Mouse (Mus musculus) kidney, embryonic 15.5 days (tissue): ENCODE data around the gene Acsbg1. TPM values are rescaled to one million over a fixed set of nuclear protein-coding genes. Genes with fewer than 3 reads are reported as not detected.

Experiments used
- ATAC-seq: fragments of 200-750 bp; cut with Nextera tagmentation; replicated peaks from 2 replicates; pipeline ENCODE4 v1.8.0; 2017; ENCODE audit warnings: moderate TSS enrichment; ENCODE audit not compliant: low FRiP score
- H3K27ac ChIP-seq: fragments of 300-500 bp; sonication (generic); 2 replicates; pipeline ENCODE4 v1.5.1; 2015; ENCODE audit warnings: mild to moderate bottlenecking, inconsistent platforms
- H3K27me3 ChIP-seq: fragments of 300-500 bp; sonication (generic); 2 replicates; pipeline ENCODE4 v1.6.1; 2015; ENCODE audit warnings: inconsistent platforms
- H3K36me3 ChIP-seq: fragments of 300-500 bp; sonication (generic); 2 replicates; pipeline ENCODE4 v1.6.1; 2015; ENCODE audit warnings: inconsistent platforms
- H3K4me1 ChIP-seq: fragments of 300-500 bp; sonication (generic); 2 replicates; pipeline ENCODE4 v1.6.1; 2015; ENCODE audit warnings: inconsistent platforms
- H3K4me2 ChIP-seq: fragments of 300-500 bp; sonication (generic); 2 replicates; pipeline ENCODE4 v1.6.1; 2015; ENCODE audit warnings: moderate library complexity, mild to moderate bottlenecking, inconsistent platforms
- H3K4me3 ChIP-seq: fragments of 300-500 bp; sonication (generic); replicated peaks from 2 replicates; pipeline ENCODE4 v1.5.1; 2015; ENCODE audit warnings: mild to moderate bottlenecking, inconsistent platforms
- H3K9ac ChIP-seq: fragments of 300-500 bp; sonication (generic); 2 replicates; pipeline ENCODE4 v1.6.1; 2015; ENCODE audit warnings: mild to moderate bottlenecking, inconsistent platforms
- H3K9me3 ChIP-seq: fragments of 300-500 bp; sonication (generic); replicated peaks from 2 replicates; pipeline ENCODE4 v1.6.1; 2016; ENCODE audit warnings: inconsistent platforms
- WGBS: fragments of 180-500 bp; shearing (Covaris S2); methylation state at CpG from one replicate; pipeline ENCODE4 v1.1.7; 2015; ENCODE audit warnings: mixed read lengths; 5-methylcytosine and 5-hydroxymethylcytosine counted together
- polyA plus RNA-seq: library from polyadenylated mRNA; unstranded; fragments of >200 nt; fragmentation: Nextera tagmentation; extraction: Ambion mirVana; gene quantifications from 2 replicates; pipeline ENCODE4 v1.2.1, GENCODE M21; 2015

The Acsbg1 gene
- polyA plus RNA-seq, 1 experiment from 2014 or later, result 4.6 TPM

DNA sequence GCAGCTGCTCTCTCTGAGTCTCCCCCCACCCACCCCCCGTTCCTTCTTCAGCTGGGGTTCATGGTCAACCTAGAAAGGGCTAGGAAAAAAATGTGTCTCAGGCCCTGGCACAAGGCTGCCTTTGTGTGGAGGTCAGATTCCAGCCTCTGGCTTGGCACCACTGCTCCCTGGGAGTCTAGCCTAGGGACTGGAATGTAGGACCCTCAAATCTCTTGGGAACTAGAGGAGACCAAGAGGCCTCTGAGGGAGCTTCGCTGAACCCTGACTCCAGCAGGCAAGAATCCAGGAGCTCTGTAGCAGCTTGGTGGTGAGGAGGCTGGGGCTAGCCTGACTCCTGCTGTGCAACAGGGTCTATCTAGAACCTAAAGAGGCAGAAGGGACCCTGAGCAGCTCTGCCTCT lies 22.5 kb downstream of the Acsbg1 start:
- ATAC-seq, result no peak
- no peaks in the 10 kb centered on the region for H3K36me3 ChIP-seq
- no peaks in the 10 kb centered on the region for H3K4me1 ChIP-seq
- 0 out of 2 replicates have a peak, but pooled peaks cover 1% of the 10 kb centered on the region for H3K27me3 ChIP-seq
- H3K4me2 ChIP-seq, result no peak overlapping the region
- no peak overlapping the region for H3K4me3 ChIP-seq
- H3K27ac ChIP-seq, result no peak overlapping the region
- WGBS, result 57% methylated on average over 2 of the region's 2 CpGs
- no peak overlapping the region for H3K9ac ChIP-seq
- H3K9me3 ChIP-seq, result no peaks in the 10 kb centered on the region

DNA sequence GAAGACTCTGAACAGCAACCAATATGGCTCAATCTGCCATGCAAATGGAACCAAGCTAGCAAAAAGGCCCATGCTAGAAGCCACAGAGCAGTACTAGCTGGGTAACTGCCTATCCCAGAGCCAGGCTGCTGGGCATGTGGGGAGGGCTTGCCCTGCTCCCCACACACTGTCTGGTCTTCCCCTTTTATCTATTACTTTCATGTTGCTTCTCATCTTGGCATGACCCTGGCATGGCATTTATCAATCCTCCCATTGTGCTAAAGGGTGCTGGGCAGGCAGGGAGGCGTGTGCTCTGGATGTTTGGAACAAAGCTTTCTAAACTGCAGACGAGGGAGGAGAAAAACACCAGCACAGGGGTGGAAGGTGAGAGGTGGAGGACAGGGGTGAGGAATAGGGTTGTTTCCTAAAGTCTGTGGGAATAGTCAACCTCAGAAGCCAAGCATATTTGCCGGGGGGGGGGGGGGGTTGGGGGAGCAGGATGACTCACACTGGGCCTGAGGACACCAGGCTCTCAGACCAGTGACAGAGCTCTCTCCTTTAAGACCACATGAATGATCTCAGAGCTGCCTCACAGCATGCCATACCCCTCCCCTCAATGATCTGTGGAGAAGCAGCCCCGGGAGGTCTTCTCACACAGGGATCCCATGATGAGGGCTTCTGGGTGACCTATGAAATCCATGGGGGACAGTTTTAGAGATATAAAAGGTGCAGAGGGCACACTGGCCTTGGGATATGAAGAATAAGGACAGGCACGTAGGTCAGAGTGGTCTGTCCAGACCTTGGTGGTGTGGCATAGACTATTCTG lies 24.0 kb downstream of the Acsbg1 start:
- no peak overlapping the region for H3K4me2 ChIP-seq
- H3K4me1 ChIP-seq, result no peaks in the 10 kb centered on the region
- WGBS, result 62% methylated on average over 5 of the region's 5 CpGs
- H3K9me3 ChIP-seq, result no peaks in the 10 kb centered on the region
- no peak overlapping the region for H3K4me3 ChIP-seq
- no peak overlapping the region for H3K27ac ChIP-seq
- H3K27me3 ChIP-seq, result no peaks in the 10 kb centered on the region
- H3K36me3 ChIP-seq, result no peaks in the 10 kb centered on the region
- no peak for ATAC-seq
- H3K9ac ChIP-seq, result no peak overlapping the region

DNA sequence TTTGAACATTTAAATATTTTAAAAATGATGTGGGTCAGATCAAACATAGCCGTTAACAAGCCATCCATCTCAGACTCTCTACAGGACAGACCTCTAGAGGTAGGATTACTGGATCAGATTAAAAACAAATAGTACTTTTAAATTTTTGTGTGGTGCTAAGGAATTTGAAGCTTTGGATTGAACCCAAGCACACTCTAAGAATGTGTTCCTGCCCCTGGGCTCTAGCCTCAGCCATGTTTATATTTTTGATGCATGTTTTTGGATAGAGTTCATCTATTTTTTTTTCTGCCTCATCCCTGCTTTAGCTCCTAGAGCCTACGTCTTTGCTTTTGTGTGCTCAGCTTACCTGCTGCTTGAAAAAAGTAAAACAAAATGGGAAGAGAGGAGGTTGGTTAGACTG lies 28.3 kb downstream of the Acsbg1 start:
- H3K9ac ChIP-seq, result no peak overlapping the region
- no peak for ATAC-seq
- no peak overlapping the region for H3K27ac ChIP-seq
- H3K4me2 ChIP-seq, result no peak overlapping the region
- no peaks in the 10 kb centered on the region for H3K27me3 ChIP-seq
- H3K4me3 ChIP-seq, result no peak overlapping the region
- H3K9me3 ChIP-seq, result no peaks in the 10 kb centered on the region
- WGBS, result 86% methylated on average over 2 of the region's 2 CpGs
- no peaks in the 10 kb centered on the region for H3K4me1 ChIP-seq
- no peaks in the 10 kb centered on the region for H3K36me3 ChIP-seq

DNA sequence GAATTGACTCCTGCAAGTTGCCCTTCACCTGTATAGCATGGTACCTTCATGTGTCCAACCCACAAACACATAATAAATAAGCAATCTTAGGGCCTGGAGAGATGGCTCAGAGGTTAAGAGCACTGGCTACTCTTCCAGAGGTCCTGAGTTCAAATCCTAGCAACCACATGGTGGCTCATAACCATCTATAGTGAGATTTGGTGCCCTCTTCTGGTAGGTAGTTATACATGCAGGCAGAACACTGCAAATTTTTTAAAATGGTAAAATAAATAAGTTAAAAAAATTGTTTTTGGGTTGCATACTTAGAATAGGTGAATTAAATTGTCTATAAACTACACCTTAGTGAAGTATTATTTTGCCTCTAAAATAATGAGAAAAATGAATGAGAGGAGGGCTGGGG lies 30.8 kb downstream of the Acsbg1 start:
- no peak for ATAC-seq
- Histone ChIP-seq H3K27ac (no peak overlapping the region), H3K4me2 (no peak overlapping the region), H3K4me1 (no peaks in the 10 kb centered on the region), H3K36me3 (no peaks in the 10 kb centered on the region), H3K4me3 (no peak overlapping the region), H3K9ac (no peak overlapping the region), H3K27me3 (no peaks in the 10 kb centered on the region), H3K9me3 (no peaks in the 10 kb centered on the region)

DNA sequence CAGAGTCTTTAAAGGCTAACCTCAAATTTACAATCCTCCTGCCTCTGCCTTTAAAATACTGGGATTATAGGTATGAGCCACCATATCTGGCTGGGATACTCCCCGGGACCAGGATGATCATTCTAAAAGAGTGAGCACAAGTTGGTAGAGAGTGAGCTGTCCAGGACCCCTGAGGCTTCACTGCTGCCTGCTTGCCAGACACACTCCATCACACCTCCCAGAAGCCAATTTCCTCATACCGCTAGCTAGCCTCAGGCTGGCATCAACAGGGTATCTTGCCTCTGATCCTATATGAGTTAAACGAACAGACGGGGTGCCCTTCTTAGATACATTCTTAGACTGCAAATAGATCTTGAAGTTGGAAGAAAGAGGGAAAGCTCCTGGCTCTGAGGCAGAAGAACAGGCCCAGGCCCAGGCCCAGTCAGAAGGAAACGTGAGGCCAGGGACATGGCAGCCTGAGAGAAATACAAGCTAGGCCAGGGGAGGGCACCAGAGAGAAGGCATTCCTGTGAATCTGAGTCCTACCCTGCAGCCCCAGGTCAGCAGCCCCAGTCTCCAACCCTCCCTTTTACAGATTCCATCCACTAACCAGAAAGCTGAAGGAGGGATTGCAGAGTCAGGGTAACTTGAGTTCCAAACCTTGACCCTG lies 31.9 kb downstream of the Acsbg1 start:
- H3K4me3 ChIP-seq, result no peak overlapping the region
- no peak for ATAC-seq
- H3K4me1 ChIP-seq, result no peaks in the 10 kb centered on the region
- no peak overlapping the region for H3K4me2 ChIP-seq
- H3K36me3 ChIP-seq, result no peaks in the 10 kb centered on the region
- H3K9me3 ChIP-seq, result no peaks in the 10 kb centered on the region
- H3K27me3 ChIP-seq, result no peaks in the 10 kb centered on the region
- H3K9ac ChIP-seq, result no peak overlapping the region
- 74% methylated on average over 5 of the region's 5 CpGs for WGBS
- H3K27ac ChIP-seq, result no peak overlapping the region

DNA sequence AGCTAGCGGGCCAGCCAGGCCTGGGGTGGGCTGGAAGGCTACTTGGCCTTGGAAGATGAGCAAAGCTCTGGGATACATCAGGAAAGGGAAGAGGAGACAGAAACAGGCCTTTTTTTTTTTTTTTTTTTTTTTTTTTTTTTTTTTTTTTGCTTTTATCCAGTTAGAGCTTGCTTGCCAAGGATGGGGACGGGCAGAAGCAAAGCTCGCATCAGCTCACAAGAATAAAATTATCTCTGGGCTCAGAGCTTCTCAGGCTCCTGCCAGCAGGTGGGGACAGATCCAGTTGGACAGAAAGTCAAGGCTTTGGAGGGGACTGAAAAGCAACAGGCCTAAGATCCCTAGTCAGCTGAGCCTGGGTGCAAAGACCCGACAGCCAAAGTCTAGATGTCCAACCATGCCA lies 32.9 kb downstream of the Acsbg1 start:
- H3K4me3 ChIP-seq, result no peak overlapping the region
- no peaks in the 10 kb centered on the region for H3K27me3 ChIP-seq
- no peaks in the 10 kb centered on the region for H3K4me1 ChIP-seq
- no peak for ATAC-seq
- H3K4me2 ChIP-seq, result no peak overlapping the region
- WGBS, result 81% methylated on average over 4 of the region's 4 CpGs
- no peaks in the 10 kb centered on the region for H3K9me3 ChIP-seq
- H3K9ac ChIP-seq, result no peak overlapping the region
- H3K36me3 ChIP-seq, result no peaks in the 10 kb centered on the region
- no peak overlapping the region for H3K27ac ChIP-seq

DNA sequence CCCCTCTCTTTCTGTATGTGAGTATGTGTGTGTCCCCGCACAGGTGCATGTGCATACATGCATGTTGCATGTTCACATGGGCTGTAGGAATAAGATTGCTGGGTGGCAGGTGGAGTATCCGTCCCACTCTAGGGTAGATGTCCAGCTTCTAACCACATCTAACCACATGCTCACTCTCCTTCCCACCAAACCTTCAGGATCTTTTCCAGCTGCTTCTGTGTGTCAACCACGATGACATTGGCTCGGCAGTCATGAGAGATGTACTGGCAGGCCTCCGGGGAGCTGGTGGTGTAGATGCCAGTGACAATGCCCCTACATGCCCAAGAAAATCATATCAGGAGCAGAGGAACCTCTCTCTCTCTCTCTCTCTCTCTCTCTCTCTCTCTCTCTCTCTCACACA lies 34.4 kb downstream of the Acsbg1 start:
- WGBS, result 91% methylated on average over 5 of the region's 5 CpGs
- Histone ChIP-seq H3K9ac (no peak overlapping the region), H3K36me3 (no peaks in the 10 kb centered on the region), H3K4me3 (no peak overlapping the region), H3K4me1 (no peaks in the 10 kb centered on the region), H3K27me3 (no peaks in the 10 kb centered on the region), H3K4me2 (no peak overlapping the region), H3K9me3 (no peaks in the 10 kb centered on the region), H3K27ac (no peak overlapping the region)
- ATAC-seq, result no peak

DNA sequence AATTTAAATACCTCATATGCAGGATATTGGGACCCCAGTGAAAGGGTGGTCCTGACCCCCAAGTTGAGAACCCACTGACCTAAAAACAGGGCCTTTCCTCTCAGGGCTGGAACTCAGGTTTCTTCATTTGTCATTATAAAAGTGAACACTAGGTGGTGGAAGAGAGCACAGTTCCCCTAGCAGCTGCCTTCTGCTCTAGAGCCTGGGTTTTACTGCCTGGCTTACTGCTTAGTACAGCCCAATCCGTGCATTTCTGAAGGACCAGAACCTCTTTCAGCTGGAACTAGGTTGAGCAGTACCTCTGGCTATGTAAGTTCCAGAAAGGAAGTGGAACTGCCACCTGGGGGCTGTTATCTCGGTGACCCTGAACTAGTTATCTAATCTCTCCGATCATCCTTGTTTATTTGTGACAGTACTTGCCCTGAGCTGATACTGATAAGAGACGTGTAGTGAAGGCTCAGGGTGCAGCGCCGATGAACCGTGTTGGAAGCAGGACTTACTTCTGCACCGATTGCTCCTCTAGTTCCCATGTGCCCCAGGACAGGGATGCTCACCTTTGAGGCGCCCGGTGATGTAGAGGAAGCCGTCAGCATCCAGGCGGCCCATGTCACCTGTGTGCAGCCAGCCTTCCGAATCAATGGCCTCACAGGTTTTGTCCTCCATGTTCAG lies 47.4 kb downstream of the Acsbg1 start:
- Histone ChIP-seq H3K4me1 (no peaks in the 10 kb centered on the region), H3K9ac (no peak overlapping the region), H3K36me3 (no peaks in the 10 kb centered on the region), H3K27me3 (no peaks in the 10 kb centered on the region), H3K4me3 (no peak overlapping the region), H3K4me2 (no peak overlapping the region), H3K9me3 (no peaks in the 10 kb centered on the region), H3K27ac (no peak overlapping the region)
- 65% methylated on average over 13 of the region's 13 CpGs for WGBS
- no peak for ATAC-seq

DNA sequence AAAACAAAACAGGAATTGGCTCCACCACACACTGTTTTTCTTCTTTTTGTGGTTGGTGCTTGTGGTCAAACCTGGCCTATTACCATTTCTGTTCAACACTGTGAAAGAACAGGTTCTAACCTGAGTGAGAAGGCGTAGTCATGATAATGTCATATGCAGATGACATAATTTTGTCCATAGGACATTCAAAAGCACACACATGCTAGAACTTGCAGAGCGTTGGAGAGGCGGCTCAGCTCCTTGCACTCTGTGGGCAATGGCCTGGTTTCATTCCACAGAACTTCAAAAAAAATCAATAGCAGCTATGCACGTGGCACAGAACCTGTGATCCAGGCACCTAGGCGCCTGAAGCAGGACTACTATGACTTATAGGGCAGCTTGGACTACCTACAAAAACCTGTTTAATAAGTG lies 48.9 kb downstream of the Acsbg1 start:
- Histone ChIP-seq H3K27me3 (no peaks in the 10 kb centered on the region), H3K4me3 (no peak overlapping the region), H3K27ac (no peak overlapping the region), H3K36me3 (no peaks in the 10 kb centered on the region), H3K9me3 (no peaks in the 10 kb centered on the region), H3K9ac (no peak overlapping the region), H3K4me1 (no peaks in the 10 kb centered on the region), H3K4me2 (no peak overlapping the region)
- no peak for ATAC-seq
- 84% methylated on average over 5 of the region's 5 CpGs for WGBS

DNA sequence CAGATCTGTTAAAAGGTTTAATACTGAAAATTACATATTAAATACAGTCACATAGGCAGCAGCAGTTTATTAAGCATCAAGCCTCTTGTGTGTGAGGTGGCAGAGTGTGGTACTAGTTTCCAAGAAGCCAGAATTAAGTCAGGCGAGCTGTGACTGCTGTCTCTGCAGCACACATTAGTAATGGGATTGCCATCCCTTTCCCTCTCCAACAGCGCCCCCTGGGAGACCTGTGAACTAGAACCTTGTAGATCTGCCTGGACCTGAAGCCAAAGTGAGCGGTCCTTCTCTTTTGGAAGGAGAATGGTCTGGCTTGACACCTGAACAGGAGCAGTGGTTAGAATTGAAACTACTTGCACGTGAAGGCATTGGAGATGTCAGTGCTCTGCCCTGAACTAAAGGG lies 56.8 kb downstream of the Acsbg1 start:
- H3K4me2 ChIP-seq, result no peak overlapping the region
- peaks cover 49% of the 10 kb centered on the region for H3K36me3 ChIP-seq
- H3K9ac ChIP-seq, result no peak overlapping the region
- H3K27me3 ChIP-seq, result no peaks in the 10 kb centered on the region
- 63% methylated on average over 4 of the region's 4 CpGs for WGBS
- no peak overlapping the region for H3K4me3 ChIP-seq
- no peaks in the 10 kb centered on the region for H3K4me1 ChIP-seq
- ATAC-seq, result no peak
- no peak overlapping the region for H3K27ac ChIP-seq
- H3K9me3 ChIP-seq, result no peaks in the 10 kb centered on the region

DNA sequence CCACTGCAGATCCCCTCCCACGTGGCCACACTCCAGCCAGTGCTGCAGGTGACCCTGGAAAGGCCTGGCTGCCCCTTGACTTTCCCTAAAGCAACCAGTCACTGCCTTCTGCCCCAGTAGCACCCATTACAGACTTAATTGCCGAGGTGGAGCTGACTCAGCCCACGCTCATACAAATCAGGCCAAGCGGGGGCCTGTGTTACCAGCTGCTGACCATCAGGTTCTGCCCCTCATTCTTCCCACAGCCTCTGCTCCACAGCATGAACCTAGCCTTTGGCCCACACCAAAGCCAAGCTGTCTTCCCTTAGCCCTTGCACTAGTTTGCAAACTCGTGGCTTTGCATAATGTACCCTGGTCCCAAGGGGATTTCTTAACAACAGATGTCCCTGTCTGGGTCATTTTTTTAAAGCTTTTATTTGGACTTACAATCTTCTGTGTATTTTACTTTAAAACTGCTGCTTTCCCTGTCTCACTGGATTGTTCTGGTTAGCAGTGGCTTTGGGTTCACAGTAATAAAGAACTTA lies 57.5 kb downstream of the Acsbg1 start:
- Histone ChIP-seq H3K4me3 (no peak overlapping the region), H3K4me1 (no peaks in the 10 kb centered on the region), H3K36me3 (peaks cover 56% of the 10 kb centered on the region), H3K27ac (no peak overlapping the region), H3K4me2 (no peak overlapping the region), H3K9me3 (no peaks in the 10 kb centered on the region), H3K9ac (no peak overlapping the region), H3K27me3 (no peaks in the 10 kb centered on the region)
- WGBS, result 71% methylated on average over 5 of the region's 5 CpGs
- no peak for ATAC-seq

DNA sequence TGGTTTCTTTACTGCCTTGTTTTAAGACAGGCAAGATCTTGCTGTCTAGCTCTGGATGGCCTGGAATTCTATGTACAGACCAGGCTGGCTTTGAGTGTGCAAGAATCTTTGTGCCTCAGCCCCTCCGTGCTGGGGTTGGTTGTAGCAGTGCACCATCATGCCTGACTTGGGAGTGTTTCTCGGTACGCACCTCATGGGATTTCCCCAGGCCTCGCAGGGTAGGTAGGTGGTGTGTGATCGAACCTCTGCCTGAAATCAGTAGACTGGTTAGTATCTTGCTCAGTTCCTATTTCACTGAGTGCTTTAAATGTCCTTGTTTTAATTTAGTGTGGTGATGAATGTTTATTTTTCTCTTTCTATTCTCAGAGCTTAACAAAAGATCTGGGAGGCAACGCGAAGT lies 58.8 kb downstream of the Acsbg1 start:
- H3K27me3 ChIP-seq, result no peaks in the 10 kb centered on the region
- H3K9ac ChIP-seq, result no peak overlapping the region
- no peak overlapping the region for H3K27ac ChIP-seq
- H3K4me3 ChIP-seq, result no peak overlapping the region
- H3K4me1 ChIP-seq, result no peaks in the 10 kb centered on the region
- H3K9me3 ChIP-seq, result no peaks in the 10 kb centered on the region
- peaks cover 69% of the 10 kb centered on the region for H3K36me3 ChIP-seq
- WGBS, result 88% methylated on average over 7 of the region's 7 CpGs
- no peak for ATAC-seq
- H3K4me2 ChIP-seq, result no peak overlapping the region
